Mouse (Mus musculus) embryonic stem cell, embryonic (primary cell): ENCODE measurements around the gene Cux2.

ENCODE experiments used
- CTCF ChIA-PET, 4 experiments: fragments of 300-600 bp in 2 of 4; fragments of 350-600 bp in 2 of 4; sonication (Branson Sonifier 250); formaldehyde crosslinking; loops; one replicate each; lab custom pipeline; 2022; ENCODE audit warnings: inconsistent platforms in 2 of 4; lab: Charles Lee
- POLR2A ChIA-PET, 4 experiments: fragments of 300-600 bp in 2 of 4; fragments of 350-600 bp in 2 of 4; sonication (Branson Sonifier 250); formaldehyde crosslinking; loops; one replicate each; lab custom pipeline; 2022; ENCODE audit warnings: antibody characterized with exemption in 4 of 4, inconsistent platforms in 1 of 4; lab: Charles Lee

The Cux2 gene

DNA sequence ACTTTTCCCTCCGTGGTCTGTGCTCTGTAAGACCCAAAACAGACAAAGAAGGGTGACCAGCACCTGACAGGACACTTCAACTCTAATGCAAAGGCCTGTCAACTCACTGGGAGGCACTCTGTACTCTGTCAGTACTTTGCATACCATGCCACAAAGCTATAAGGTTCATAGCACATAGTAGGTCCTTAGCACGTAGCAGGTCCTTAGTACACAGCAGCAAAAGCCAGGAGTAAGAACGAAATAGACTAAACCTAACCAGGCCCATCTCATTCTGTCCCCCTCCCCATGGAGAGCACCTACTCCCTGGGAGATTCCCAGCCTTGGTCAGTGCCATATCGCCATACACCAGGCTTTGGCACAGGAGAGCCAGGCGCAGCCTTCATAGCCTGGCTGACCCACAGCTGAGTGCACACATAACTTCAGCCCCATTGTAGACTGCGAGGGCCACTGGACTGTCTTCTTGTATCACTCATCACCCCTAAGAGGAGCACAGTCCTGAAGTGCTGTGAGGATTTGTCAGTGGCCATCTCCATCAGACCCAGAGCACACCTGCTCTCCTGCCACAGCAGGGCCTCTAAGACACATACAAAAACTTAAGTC lies 218.8 kb downstream of the Cux2 start:
- ChIA-PET CTCF (no interaction called here), POLR2A (interaction anchor here in 2 of 4 experiments (0.6 to 4.6 kb wide), 2 partner anchors 13 to 166 kb away, joined by 3 to 21 read pairs; no protein-coding TSS in a partner anchor)

GRCm38 (mm10) chr5:121828491-121829432 lies 221.1 kb downstream of the Cux2 start:
- ChIA-PET CTCF (interaction anchor here (0.6 to 2.2 kb wide), 16 partner anchors 8 to 568 kb away, joined by 3 to 10 read pairs (median 3); partner anchors contain the start of gene Sh2b3 (in 1 of the 4)), POLR2A (interaction anchor here (0.6 to 6.1 kb wide), 28 partner anchors 8 to 941 kb away, joined by 3 to 39 read pairs (median 5); partner anchors contain the start of genes Sh2b3 (in 3 of the 4), Oas1g (in 1 of the 4) and Pheta1 (in 1 of the 4))

DNA sequence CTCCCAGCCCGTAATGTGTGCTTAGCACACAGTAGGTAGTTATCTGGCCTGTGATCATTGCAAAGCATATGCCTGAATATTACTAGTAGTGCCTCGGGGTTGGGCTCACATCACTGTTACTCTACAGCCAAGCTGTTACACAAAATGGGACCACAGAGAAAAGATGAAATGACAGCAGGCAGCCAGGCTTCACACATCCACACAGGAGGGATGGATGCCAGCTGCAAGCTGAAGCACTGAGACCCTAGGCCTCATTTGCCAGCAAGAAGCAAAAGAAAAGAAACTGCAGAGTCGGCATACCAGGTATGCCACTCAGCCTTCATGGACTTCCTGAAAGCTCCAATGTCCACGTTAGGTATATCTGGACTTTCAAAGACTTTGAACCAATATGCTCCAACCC lies 222.0 kb downstream of the Cux2 start:
- CTCF ChIA-PET, result interaction anchor here in 3 of 4 experiments (0.6 to 2.2 kb wide), 11 partner anchors 9 to 569 kb away, joined by 3 to 10 read pairs (median 3); no protein-coding TSS in a partner anchor
- POLR2A ChIA-PET, result interaction anchor here in 3 of 4 experiments (0.6 to 6.1 kb wide), 16 partner anchors 9 to 429 kb away, joined by 3 to 39 read pairs (median 8); partner anchors contain the start of genes Sh2b3 (in 3 of the 3) and Pheta1 (in 1 of the 3)

- ChIA-PET POLR2A (interaction anchor here in 3 of 4 experiments (0.9 to 6.1 kb wide), 8 partner anchors 8 to 32 kb away, joined by 3 to 39 read pairs (median 4); partner anchors contain the start of gene Sh2b3 (in 3 of the 3)), CTCF (interaction anchor here in 2 of 4 experiments (1.2 kb wide), 2 partner anchors 11 kb away, joined by 6 to 8 read pairs; no protein-coding TSS in a partner anchor)
These were observed 224.3 kb downstream of the Cux2 start for GRCm38 (mm10) chr5:121825606-121826005.

- POLR2A ChIA-PET, result interaction anchor here in 3 of 4 experiments (1.1 to 6.1 kb wide), 8 partner anchors 7 to 18 kb away, joined by 3 to 39 read pairs (median 8); partner anchors contain the start of gene Sh2b3 (in 3 of the 3)
These were observed 225.8 kb downstream of the Cux2 start for GRCm38 (mm10) chr5:121824121-121824520.

DNA sequence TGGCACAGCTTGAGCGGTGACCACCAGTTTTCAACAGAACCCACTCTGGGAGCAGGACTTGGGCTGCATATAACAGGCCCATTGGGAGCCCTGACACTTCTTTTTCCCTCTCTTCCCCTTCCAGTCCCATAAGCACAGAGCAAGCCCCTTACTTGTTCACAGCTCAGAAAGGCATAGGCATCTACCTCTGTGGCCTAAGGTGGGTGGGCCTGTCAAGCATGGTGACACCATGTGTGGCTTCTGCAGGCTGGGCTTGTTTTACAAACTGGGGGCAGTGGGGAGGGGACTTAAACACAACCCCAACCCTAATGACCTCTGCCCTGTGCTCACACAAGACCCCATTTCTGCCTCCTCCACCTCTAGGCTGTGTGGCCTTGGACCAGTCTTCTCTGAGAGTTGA lies 226.2 kb downstream of the Cux2 start:
- POLR2A ChIA-PET, result interaction anchor here in 2 of 4 experiments (1.1 to 4.6 kb wide), 7 partner anchors 9 to 31 kb away, joined by 3 to 14 read pairs (median 7); partner anchors contain the start of gene Sh2b3 (in 2 of the 2)
- CTCF ChIA-PET, result interaction anchor here (0.6 to 1.3 kb wide), 5 partner anchors 9 to 282 kb away, joined by 3 to 8 read pairs (median 4); no protein-coding TSS in a partner anchor

More at GRCm38 (mm10) chr5:121824121-121824520, 225.8 kb downstream of the Cux2 start:
- CTCF ChIA-PET, result interaction anchor here in 3 of 4 experiments (0.6 to 1.3 kb wide), 3 partner anchors 9 to 282 kb away, joined by 3 to 8 read pairs (median 5); no protein-coding TSS in a partner anchor

- ChIA-PET CTCF (interaction anchor here in 3 of 4 experiments (0.6 to 1.3 kb wide), 4 partner anchors 8 to 48 kb away, joined by 3 to 8 read pairs (median 6); no protein-coding TSS in a partner anchor), POLR2A (interaction anchor here in 2 of 4 experiments (1.1 to 4.6 kb wide), 7 partner anchors 8 to 30 kb away, joined by 3 to 14 read pairs (median 7); partner anchors contain the start of gene Sh2b3 (in 2 of the 2))
These were observed 227.0 kb downstream of the Cux2 start for GRCm38 (mm10) chr5:121822786-121823505.

- ChIA-PET POLR2A (interaction anchor here in 3 of 4 experiments (0.7 to 4.6 kb wide), 7 partner anchors 10 to 181 kb away, joined by 3 to 14 read pairs (median 5); partner anchors contain the start of gene Sh2b3 (in 1 of the 3)), CTCF (interaction anchor here in 2 of 4 experiments (0.6 to 0.7 kb wide), 4 partner anchors 22 to 65 kb away, joined by 3 to 17 read pairs (median 4); no protein-coding TSS in a partner anchor)
These were observed 228.3 kb downstream of the Cux2 start for GRCm38 (mm10) chr5:121821552-121821951.

DNA sequence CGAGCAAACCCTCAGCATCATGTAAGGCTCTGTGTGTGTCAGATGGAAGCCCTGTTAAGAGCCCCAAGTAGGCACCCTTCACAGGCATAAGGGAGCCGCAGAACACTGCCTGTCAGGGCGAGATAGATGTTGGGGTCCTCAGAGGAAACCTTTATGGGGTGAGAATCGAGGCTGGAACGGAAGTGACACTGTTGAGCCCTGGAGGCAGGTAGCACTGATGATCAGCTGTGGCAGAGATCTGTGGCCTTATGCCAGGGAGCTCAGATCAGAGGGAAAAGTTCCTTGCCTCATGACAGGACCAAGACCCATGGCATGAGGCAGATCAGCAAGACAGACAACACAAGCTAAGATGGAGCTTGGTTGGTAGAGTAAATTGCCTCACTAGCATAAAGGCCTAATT lies 228.8 kb downstream of the Cux2 start:
- POLR2A ChIA-PET, result interaction anchor here in 3 of 4 experiments (0.7 to 4.6 kb wide), 10 partner anchors 8 to 181 kb away, joined by 3 to 14 read pairs (median 4); partner anchors contain the start of gene Sh2b3 (in 1 of the 3)
- CTCF ChIA-PET, result interaction anchor here in 2 of 4 experiments (0.6 to 1.2 kb wide), 6 partner anchors 9 to 183 kb away, joined by 3 to 17 read pairs (median 3); no protein-coding TSS in a partner anchor

DNA sequence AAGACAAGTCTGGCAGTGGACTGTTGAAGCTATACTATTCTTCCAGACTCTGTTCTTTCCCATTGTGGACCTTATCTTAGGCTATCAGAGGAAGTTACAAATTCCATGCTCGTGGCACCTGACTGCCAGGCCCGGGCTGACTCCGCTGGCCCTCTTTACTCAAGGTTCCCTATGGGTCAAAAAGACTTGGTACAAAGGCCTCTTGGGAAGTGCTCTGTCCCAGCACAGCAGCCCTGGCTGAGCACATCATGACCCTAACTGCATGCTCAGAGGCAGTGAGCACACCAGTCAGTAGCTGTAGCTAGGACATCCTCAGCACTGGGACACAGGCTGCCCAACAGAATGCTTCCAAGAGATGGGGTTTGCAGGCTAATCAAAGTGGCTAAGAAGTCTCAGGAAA lies 229.2 kb downstream of the Cux2 start:
- ChIA-PET CTCF (interaction anchor here in 3 of 4 experiments (0.6 to 1.2 kb wide), 6 partner anchors 8 to 402 kb away, joined by 3 to 17 read pairs (median 3); no protein-coding TSS in a partner anchor), POLR2A (interaction anchor here in 2 of 4 experiments (0.7 to 4.6 kb wide), 11 partner anchors 9 to 181 kb away, joined by 3 to 21 read pairs (median 4); partner anchors contain the start of gene Sh2b3 (in 1 of the 2))

DNA sequence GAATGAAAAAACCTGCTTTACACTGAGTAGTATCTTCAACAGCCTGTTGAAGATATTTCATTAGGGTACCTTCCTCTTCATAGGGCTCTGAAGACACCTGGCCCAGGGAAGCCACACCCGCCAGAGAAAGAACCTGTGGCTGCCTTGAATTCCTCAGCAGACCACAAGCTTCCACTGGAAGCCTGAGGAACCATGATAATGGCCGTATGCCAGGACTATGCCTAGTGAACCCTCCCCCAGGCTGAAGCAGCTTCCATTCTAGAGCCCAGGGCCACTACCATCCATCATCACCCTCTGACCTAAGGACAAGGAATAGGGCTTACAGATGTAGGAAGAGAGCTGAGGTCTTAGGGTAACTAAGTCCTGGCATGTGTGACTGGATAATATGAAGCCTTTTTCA lies 229.7 kb downstream of the Cux2 start:
- CTCF ChIA-PET, result interaction anchor here in 2 of 4 experiments (0.6 to 1.2 kb wide), 2 partner anchors 8 to 403 kb away, joined by 3 to 4 read pairs; no protein-coding TSS in a partner anchor
- POLR2A ChIA-PET, result interaction anchor here in 3 of 4 experiments (0.6 to 4.6 kb wide), 9 partner anchors 9 to 73 kb away, joined by 3 to 21 read pairs (median 4); partner anchors contain the start of gene Sh2b3 (in 1 of the 3)

DNA sequence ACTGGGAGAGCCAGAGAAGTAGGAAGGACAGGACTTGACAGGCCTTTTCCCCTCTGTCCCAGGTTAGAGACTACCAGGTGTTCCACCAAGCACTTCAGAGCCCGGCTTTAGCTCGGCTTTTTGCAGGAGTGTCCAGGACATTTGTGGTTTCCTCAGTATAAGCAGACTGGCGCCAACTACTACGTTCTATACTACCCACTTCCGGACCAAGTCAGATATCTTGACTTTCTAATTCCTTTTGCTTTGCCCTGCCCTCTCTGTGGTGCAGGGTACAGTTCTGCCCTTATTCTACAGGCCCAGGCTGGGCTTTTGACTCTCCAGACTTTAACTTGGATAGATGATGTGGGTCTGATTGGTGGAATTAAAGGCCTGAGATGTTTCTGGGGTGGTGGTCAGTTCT lies 230.3 kb downstream of the Cux2 start:
- ChIA-PET POLR2A (interaction anchor here in 3 of 4 experiments (0.6 to 5.1 kb wide), 8 partner anchors 8 to 74 kb away, joined by 3 to 39 read pairs (median 16); partner anchors contain the start of gene Sh2b3 (in 2 of the 3)), CTCF (interaction anchor here in 1 of 4 experiments (0.7 to 1.2 kb wide), 2 partner anchors 9 to 10 kb away, joined by 3 to 5 read pairs; no protein-coding TSS in a partner anchor)

DNA sequence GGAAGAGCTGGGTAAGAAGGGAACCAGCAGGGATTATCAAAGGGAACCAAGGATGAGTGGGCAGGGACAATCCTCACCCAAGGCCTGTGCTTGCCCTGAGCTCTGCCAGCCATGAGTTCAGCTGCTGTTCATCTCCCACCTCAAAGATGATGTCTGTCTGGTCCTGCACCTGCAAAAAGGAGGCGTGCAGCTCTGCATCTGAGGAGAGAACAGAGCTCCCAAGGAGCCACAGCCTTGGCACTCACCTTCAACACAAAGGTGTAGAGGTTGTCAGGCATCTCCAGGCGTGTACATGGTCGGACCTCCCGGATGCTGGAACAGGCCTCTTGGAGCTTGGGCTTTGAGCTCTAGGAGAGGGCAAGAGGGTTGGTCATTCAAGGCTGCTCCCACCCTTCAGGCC lies 231.0 kb downstream of the Cux2 start:
- ChIA-PET CTCF (interaction anchor here in 1 of 4 experiments (0.7 to 1.2 kb wide), 2 partner anchors 9 to 10 kb away, joined by 3 to 5 read pairs; no protein-coding TSS in a partner anchor), POLR2A (interaction anchor here in 2 of 4 experiments (0.8 to 5.1 kb wide), 7 partner anchors 8 to 45 kb away, joined by 3 to 39 read pairs (median 21); partner anchors contain the start of gene Sh2b3 (in 2 of the 2))

GRCm38 (mm10) chr5:121818401-121818800 lies 231.5 kb downstream of the Cux2 start:
- ChIA-PET POLR2A (interaction anchor here in 3 of 4 experiments (0.7 to 5.1 kb wide), 10 partner anchors 9 to 54 kb away, joined by 3 to 39 read pairs (median 10); partner anchors contain the start of gene Sh2b3 (in 2 of the 3)), CTCF (interaction anchor here in 2 of 4 experiments (0.9 to 1.2 kb wide), 2 partner anchors 9 to 52 kb away, joined by 3 to 5 read pairs; no protein-coding TSS in a partner anchor)

- ChIA-PET POLR2A (interaction anchor here (0.7 to 5.1 kb wide), 13 partner anchors 10 to 107 kb away, joined by 3 to 39 read pairs (median 4); partner anchors contain the start of genes Sh2b3 (in 3 of the 4), Atxn2 (in 1 of the 4) and Pheta1 (in 1 of the 4)), CTCF (interaction anchor here (0.6 to 1.5 kb wide), 13 partner anchors 11 to 506 kb away, joined by 3 to 7 read pairs (median 3); no protein-coding TSS in a partner anchor)
These were observed 232.4 kb downstream of the Cux2 start for GRCm38 (mm10) chr5:121817551-121817950.
